Mouse (Mus musculus): ENCODE results near the gene Acvr1b.

Gene Acvr1b

GRCm38 (mm10) chr15:101196961-101197360 is 23.1 kb downstream of the Acvr1b start:
- no peak for DNase-seq (ENCODE audit: low read depth)

GRCm38 (mm10) chr15:101197497-101198179 is 23.8 kb downstream of the Acvr1b start:
- no peak for DNase-seq (ENCODE audit: low read depth)

GRCm38 (mm10) chr15:101198218-101198617 is 24.4 kb downstream of the Acvr1b start:
- DNase-seq (ENCODE audit: low read depth) = no peak

- no peak for DNase-seq (ENCODE audit: low read depth)
Observed at GRCm38 (mm10) chr15:101198850-101199249, 25.0 kb downstream of the Acvr1b start.

GRCm38 (mm10) chr15:101200777-101201295 is 27.0 kb downstream of the Acvr1b start:
- DNase-seq (ENCODE audit: low read depth) = no peak

- no peak for DNase-seq (ENCODE audit: low read depth)
Observed at GRCm38 (mm10) chr15:101201414-101201813, 27.5 kb downstream of the Acvr1b start.

GRCm38 (mm10) chr15:101203673-101204072 is 29.8 kb downstream of the Acvr1b start:
- no peak for DNase-seq (ENCODE audit: low read depth)

GRCm38 (mm10) chr15:101204781-101205180 is 30.9 kb downstream of the Acvr1b start:
- DNase-seq (ENCODE audit: low read depth) = no peak

- DNase-seq (ENCODE audit: low read depth) = no peak
Observed at GRCm38 (mm10) chr15:101210228-101210627, 36.4 kb downstream of the Acvr1b start.

- DNase-seq (ENCODE audit: low read depth) = no peak
Observed at GRCm38 (mm10) chr15:101210998-101211613, 37.2 kb downstream of the Acvr1b start.

- no peak for DNase-seq (ENCODE audit: low read depth)
Observed at GRCm38 (mm10) chr15:101212435-101212834, 38.6 kb downstream of the Acvr1b start.

GRCm38 (mm10) chr15:101215136-101215535 is 41.3 kb downstream of the Acvr1b start:
- DNase-seq (ENCODE audit: low read depth) = no peak

GRCm38 (mm10) chr15:101216036-101216435 is 42.2 kb downstream of the Acvr1b start:
- no peak for DNase-seq (ENCODE audit: low read depth)

GRCm38 (mm10) chr15:101220905-101221297 is 47.0 kb downstream of the Acvr1b start:
- DNase-seq (ENCODE audit: low read depth) = no peak

GRCm38 (mm10) chr15:101221298-101222104 is 47.6 kb downstream of the Acvr1b start:
- DNase-seq (ENCODE audit: low read depth) = no peak

GRCm38 (mm10) chr15:101222897-101223482 is 49.1 kb downstream of the Acvr1b start:
- no peak for DNase-seq (ENCODE audit: low read depth)

- no peak for DNase-seq (ENCODE audit: low read depth)
Observed at GRCm38 (mm10) chr15:101223596-101223995, 49.7 kb downstream of the Acvr1b start.

GRCm38 (mm10) chr15:101224006-101224906 is 50.4 kb downstream of the Acvr1b start, which contains the start of gene Grasp:
Gene Grasp (plus strand): TSS chr15:101224188.
- DNase-seq (ENCODE audit: low read depth) = no peak

- DNase-seq (ENCODE audit: low read depth) = no peak
Observed at GRCm38 (mm10) chr15:101224977-101225376, 51.1 kb downstream of the Acvr1b start.

- no peak for DNase-seq (ENCODE audit: low read depth)
Observed at GRCm38 (mm10) chr15:101227971-101228370, 54.1 kb downstream of the Acvr1b start.
